Mouse (Mus musculus) CH12.LX (cell line): ENCODE results near the gene Ppm1n.

Experiments
- BHLHE40 ChIP-seq: IDR thresholded peaks from 2 replicates; pipeline ENCODE4 v1.6.1; 2011; ENCODE audit warnings: mild to moderate bottlenecking, low read depth, low read length, improper control_type of control experiment
- CTCF ChIP-seq, 2 experiments: IDR thresholded peaks in 1 of 2; conservative IDR thresholded peaks in 1 of 2; 2 replicates each; pipeline ENCODE4 v1.5.1; 2011 to 2012; ENCODE audit warnings: low read depth in 2 of 2, low read length in 2 of 2, improper control_type of control experiment in 1 of 2, inconsistent platforms in 1 of 2, mild to moderate bottlenecking in 1 of 2, moderate library complexity in 1 of 2
- E2F4 ChIP-seq: IDR thresholded peaks from 2 replicates; pipeline ENCODE4 v1.6.1; 2011; ENCODE audit warnings: low read depth, low read length, improper control_type of control experiment; ENCODE audit not compliant: insufficient replicate concordance
- GABPA ChIP-seq: IDR thresholded peaks from 2 replicates; pipeline ENCODE4 v1.6.1; 2012; ENCODE audit warnings: low read depth, low read length, improper control_type of control experiment, inconsistent platforms; ENCODE audit not compliant: insufficient replicate concordance
- MAX ChIP-seq: IDR thresholded peaks from 2 replicates; pipeline ENCODE4 v1.6.1; 2011; ENCODE audit warnings: low read length, improper control_type of control experiment
- MEF2A ChIP-seq: IDR thresholded peaks from 2 replicates; pipeline ENCODE4 v1.6.1; 2014; ENCODE audit warnings: low read depth, mild to moderate bottlenecking, inconsistent platforms, low read length, improper control_type of control experiment, borderline replicate concordance
- NELFE ChIP-seq: IDR thresholded peaks from 2 replicates; pipeline ENCODE4 v1.6.1; 2011; ENCODE audit warnings: low read depth, low read length, improper control_type of control experiment
- POLR2AphosphoS2 ChIP-seq: IDR thresholded peaks from 2 replicates; pipeline ENCODE4 v1.6.1; 2011; ENCODE audit warnings: low read depth, low read length, improper control_type of control experiment
- RAD21 ChIP-seq: IDR thresholded peaks from 2 replicates; pipeline ENCODE4 v1.6.1; 2011; ENCODE audit warnings: low read depth, mild to moderate bottlenecking, low read length, improper control_type of control experiment, moderate library complexity
- TBP ChIP-seq: conservative IDR thresholded peaks from 2 replicates; pipeline ENCODE4 v1.6.1; 2011; ENCODE audit warnings: low read depth, low read length, improper control_type of control experiment
- USF1 ChIP-seq: IDR thresholded peaks from 2 replicates; pipeline ENCODE4 v1.6.1; 2014; ENCODE audit warnings: low read depth, mild to moderate bottlenecking, inconsistent platforms, low read length, improper control_type of control experiment

GRCm38 (mm10) chr7:19302264-19303045 is 22.6 kb upstream of the Ppm1n start:
- TF ChIP-seq RAD21, result no peak
- no peak for TF ChIP-seq POLR2AphosphoS2
- TF ChIP-seq E2F4, result no peak
- TF ChIP-seq BHLHE40, result no peak
- no peak for TF ChIP-seq CTCF (conservative IDR thresholded peaks at IDR 0.05 in 1 of 2, IDR thresholded peaks at IDR 0.05 in 1 of 2; ENCODE audit: low read depth in 2 of 2, low read length in 2 of 2)
- TF ChIP-seq TBP, result no peak
- TF ChIP-seq GABPA, result no peak
- TF ChIP-seq MAX, result no peak
- no peak for TF ChIP-seq USF1
- TF ChIP-seq NELFE, result no peak
- TF ChIP-seq MEF2A, result no peak
